Mouse (Mus musculus) myocyte (in vitro differentiated cells): ENCODE measurements around the gene Map3k20. TPM values are rescaled to one million over a fixed set of nuclear protein-coding genes. Genes with fewer than 3 reads are reported as not detected.

ENCODE experiments used
- H3K27me3 ChIP-seq: one replicate; pipeline ENCODE4 v1.6.1; 2011; ENCODE audit not compliant: control insufficient read depth, insufficient read depth, insufficient read length
- H3K36me3 ChIP-seq: one replicate; pipeline ENCODE4 v1.6.1; 2011; ENCODE audit not compliant: control insufficient read depth, insufficient read depth
- H3K4me2 ChIP-seq: one replicate; pipeline ENCODE4 v1.6.1; 2011; ENCODE audit warnings: low read depth, control low read depth
- H3K4me3 ChIP-seq: one replicate; pipeline ENCODE4 v1.5.1; 2011; ENCODE audit warnings: mild to moderate bottlenecking, control low read depth, moderate library complexity
- H3K79me2 ChIP-seq: one replicate; pipeline ENCODE4 v1.6.1; 2011; ENCODE audit not compliant: control insufficient read depth, insufficient read depth
- H3ac ChIP-seq: one replicate; pipeline ENCODE4 v1.6.1; 2011; ENCODE audit not compliant: control insufficient read depth, insufficient read length
- CEBPB ChIP-seq: IDR thresholded peaks from 2 replicates; pipeline ENCODE4 v1.6.1; 2011; ENCODE audit warnings: mild to moderate bottlenecking, moderate library complexity; ENCODE audit not compliant: poor library complexity, insufficient read depth, severe bottlenecking
- E2F4 ChIP-seq: IDR thresholded peaks from one replicate; pipeline ENCODE4 v1.6.1; 2011; ENCODE audit warnings: mild to moderate bottlenecking, control low read depth, moderate library complexity; ENCODE audit not compliant: insufficient read depth
- MAX ChIP-seq: IDR thresholded peaks from one replicate; pipeline ENCODE4 v1.6.1; 2011; ENCODE audit warnings: low read depth, mild to moderate bottlenecking, control low read depth
- MYOD1 ChIP-seq, 3 experiments: IDR thresholded peaks; one replicate each; pipeline ENCODE4 v1.6.1; 2011; ENCODE audit warnings: control low read depth in 2 of 3, low read depth in 2 of 3, mild to moderate bottlenecking in 2 of 3, moderate library complexity in 1 of 3; ENCODE audit not compliant: insufficient read length in 2 of 3, control insufficient read depth in 1 of 3
- MYOG ChIP-seq, 3 experiments: IDR thresholded peaks; one replicate each; pipeline ENCODE4 v1.6.1; 2011; ENCODE audit warnings: control low read depth in 2 of 3, low read depth in 2 of 3, mild to moderate bottlenecking in 2 of 3; ENCODE audit not compliant: insufficient read length in 2 of 3, control insufficient read depth in 1 of 3, insufficient read depth in 1 of 3
- POLR2A ChIP-seq: IDR thresholded peaks from one replicate; pipeline ENCODE4 v1.6.1; 2011; ENCODE audit warnings: low read depth, mild to moderate bottlenecking, control low read depth, moderate library complexity; ENCODE audit not compliant: insufficient read length
- POLR2AphosphoS2 ChIP-seq: IDR thresholded peaks from one replicate; pipeline ENCODE4 v1.6.1; 2011; ENCODE audit warnings: low read depth, control low read depth; ENCODE audit not compliant: insufficient read length
- REST ChIP-seq: IDR thresholded peaks from one replicate; pipeline ENCODE4 v1.6.1; 2011; ENCODE audit warnings: mild to moderate bottlenecking, control low read depth, moderate library complexity; ENCODE audit not compliant: insufficient read depth, insufficient read length
- SRF ChIP-seq: IDR thresholded peaks from one replicate; pipeline ENCODE4 v1.6.1; 2011; ENCODE audit warnings: low read depth; ENCODE audit not compliant: control insufficient read depth, insufficient read length
- TCF12 ChIP-seq: IDR thresholded peaks from one replicate; pipeline ENCODE4 v1.6.1; 2011; ENCODE audit warnings: mild to moderate bottlenecking, control low read depth; ENCODE audit not compliant: poor library complexity, insufficient read depth, severe bottlenecking
- TCF3 ChIP-seq: IDR thresholded peaks from one replicate; pipeline ENCODE4 v1.6.1; 2011; ENCODE audit warnings: low read depth, control low read depth; ENCODE audit not compliant: insufficient read length
- USF1 ChIP-seq: IDR thresholded peaks from one replicate; pipeline ENCODE4 v1.6.1; 2011; ENCODE audit warnings: low read depth, mild to moderate bottlenecking, control low read depth, moderate library complexity
- polyA plus RNA-seq: library from polyadenylated mRNA; unstranded; fragments of >200 nt; fragmentation: generic; extraction: Trizol; gene quantifications from one replicate; pipeline ENCODE4 v1.2.1, GENCODE M21; 2012; ENCODE audit warnings: missing spikeins

Gene Map3k20
- polyA plus RNA-seq, 1 experiment: 13.7 TPM

- H3K4me2 ChIP-seq: no peak overlapping the region
- no peaks in the 10 kb centered on the region for H3K79me2 ChIP-seq
- H3K36me3 ChIP-seq: peaks cover 7% of the 10 kb centered on the region
- H3ac ChIP-seq: no peak overlapping the region
- no peaks in the 10 kb centered on the region for H3K27me3 ChIP-seq
- H3K4me3 ChIP-seq: no peak overlapping the region
- TF ChIP-seq USF1: no peak
- no peak for TF ChIP-seq E2F4
- TF ChIP-seq POLR2A: no peak
- no peak for TF ChIP-seq MYOD1 (IDR thresholded peaks at IDR 0.05; ENCODE audit: control insufficient read depth in 1 of 3, insufficient read length in 2 of 3, low read depth in 2 of 3)
- TF ChIP-seq MAX: no peak
- TF ChIP-seq MYOG (IDR thresholded peaks at IDR 0.05; ENCODE audit: control insufficient read depth in 1 of 3, insufficient read depth in 1 of 3, insufficient read length in 2 of 3, low read depth in 2 of 3): no peak
- no peak for TF ChIP-seq POLR2AphosphoS2
- TF ChIP-seq CEBPB: no peak
- TF ChIP-seq SRF: no peak
- TF ChIP-seq REST: no peak
- no peak for TF ChIP-seq TCF12
- no peak for TF ChIP-seq TCF3
These were observed 158.5 kb downstream of the Map3k20 start for GRCm38 (mm10) chr2:72443960-72444359.

DNA sequence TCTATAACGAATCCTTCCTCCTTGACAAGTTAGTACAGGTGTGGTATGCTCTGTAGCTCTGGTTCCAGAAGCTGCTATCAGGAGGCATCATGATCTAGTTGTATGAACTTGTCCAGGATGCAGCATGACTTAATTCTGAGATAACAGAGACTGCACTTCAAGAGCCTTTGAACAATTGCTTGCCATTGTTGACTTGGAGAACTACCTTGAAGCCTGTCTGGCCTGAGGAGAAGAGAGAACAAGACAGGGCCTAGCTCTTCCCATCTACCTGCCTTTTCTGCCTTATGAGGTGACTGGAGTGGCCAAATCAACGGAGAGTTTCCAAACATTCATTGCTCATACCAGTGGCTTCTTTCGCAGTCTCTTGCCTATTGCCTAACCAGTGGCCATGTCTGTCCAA lies 160.7 kb downstream of the Map3k20 start:
- no peaks in the 10 kb centered on the region for H3K36me3 ChIP-seq
- H3K27me3 ChIP-seq: no peaks in the 10 kb centered on the region
- TF ChIP-seq POLR2AphosphoS2 (no peak), TCF3 (no peak), REST (no peak)
- H3ac ChIP-seq: no peak overlapping the region
- H3K79me2 ChIP-seq: no peaks in the 10 kb centered on the region
- no peak overlapping the region for H3K4me2 ChIP-seq
- H3K4me3 ChIP-seq: no peak overlapping the region

GRCm38 (mm10) chr2:72446615-72447014 lies 161.2 kb downstream of the Map3k20 start:
- no peak overlapping the region for H3K4me2 ChIP-seq
- TF ChIP-seq USF1: peak; percentile 56
- TF ChIP-seq REST: no peak
- TF ChIP-seq TCF12: no peak
- TF ChIP-seq POLR2AphosphoS2: no peak
- no peak for TF ChIP-seq MAX
- no peak for TF ChIP-seq SRF
- H3K27me3 ChIP-seq: no peaks in the 10 kb centered on the region
- no peaks in the 10 kb centered on the region for H3K36me3 ChIP-seq
- no peaks in the 10 kb centered on the region for H3K79me2 ChIP-seq
- no peak overlapping the region for H3K4me3 ChIP-seq
- no peak overlapping the region for H3ac ChIP-seq

DNA sequence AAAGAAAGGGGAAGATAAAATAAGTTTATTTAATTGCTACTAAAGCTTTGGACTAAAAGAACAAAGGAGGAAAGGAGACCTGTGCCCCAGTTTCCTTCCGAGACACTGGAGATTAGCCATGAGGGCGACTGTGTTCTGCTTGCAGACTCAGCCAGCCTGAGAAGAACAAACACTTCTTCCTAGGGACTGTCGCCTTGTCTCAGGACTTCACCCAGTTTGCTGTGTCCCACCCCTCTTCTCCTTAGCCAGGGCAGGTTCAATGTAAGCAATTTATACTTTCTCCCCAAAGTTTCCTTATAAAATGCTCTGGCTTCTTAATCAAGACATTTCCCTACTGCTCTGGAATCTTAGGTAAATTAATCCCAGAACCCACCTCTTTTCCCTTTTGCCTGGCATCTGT lies 168.1 kb downstream of the Map3k20 start:
- no peak overlapping the region for H3K4me2 ChIP-seq
- no peaks in the 10 kb centered on the region for H3K79me2 ChIP-seq
- H3ac ChIP-seq: no peak overlapping the region
- no peak overlapping the region for H3K4me3 ChIP-seq
- H3K36me3 ChIP-seq: no peaks in the 10 kb centered on the region
- no peaks in the 10 kb centered on the region for H3K27me3 ChIP-seq
- TF ChIP-seq MAX: no peak
- no peak for TF ChIP-seq MYOG (IDR thresholded peaks at IDR 0.05; ENCODE audit: control insufficient read depth in 1 of 3, insufficient read depth in 1 of 3, insufficient read length in 2 of 3, low read depth in 2 of 3)
- TF ChIP-seq USF1: no peak
- no peak for TF ChIP-seq REST
- no peak for TF ChIP-seq TCF12
- no peak for TF ChIP-seq E2F4

GRCm38 (mm10) chr2:72456189-72456588 lies 170.8 kb downstream of the Map3k20 start:
- no peaks in the 10 kb centered on the region for H3K79me2 ChIP-seq
- H3K4me3 ChIP-seq: no peak overlapping the region
- TF ChIP-seq POLR2A (no peak), E2F4 (no peak), MYOD1 (IDR thresholded peaks at IDR 0.05; ENCODE audit: control insufficient read depth in 1 of 3, insufficient read length in 2 of 3, low read depth in 2 of 3) (no peak), CEBPB (no peak), TCF12 (no peak), SRF (no peak), TCF3 (no peak), MAX (no peak), USF1 (no peak), MYOG (IDR thresholded peaks at IDR 0.05; ENCODE audit: control insufficient read depth in 1 of 3, insufficient read depth in 1 of 3, insufficient read length in 2 of 3, low read depth in 2 of 3) (no peak), POLR2AphosphoS2 (no peak), REST (no peak)

More at GRCm38 (mm10) chr2:72456189-72456588, 170.8 kb downstream of the Map3k20 start:
- Histone ChIP-seq H3K27me3 (no peaks in the 10 kb centered on the region), H3K4me2 (no peak overlapping the region), H3K36me3 (no peaks in the 10 kb centered on the region), H3ac (no peak overlapping the region)
